ENCODE assay signal across 27 mouse cellular contexts in genomic region chr13:83760387-83761170, GRCm38 (mm10).
DNase-seq lines count a peak whose midpoint lies in the region; ATAC-seq lines count a peak whose summit lies in the region.
"Had no signal": no experiment of that assay in that cellular context is flagged by ENCODE, and none has a peak within 500 bp of the region (broad histone marks: within the 10 kb centered on the region; RNA-seq: fewer than 3 reads in every experiment).

No protein-coding gene starts in this region.

- no peak overlapping the region for H3K27ac ChIP-seq in hindbrain, embryonic 11.5 days (ENCODE audit: low read depth, low read length)
- no peak overlapping the region for H3K27ac ChIP-seq in hindbrain, embryonic 10.5 days
- H3K27ac ChIP-seq in midbrain, embryonic 15.5 days, result no peak overlapping the region
- no peak overlapping the region for H3K27ac ChIP-seq in midbrain, embryonic 10.5 days (replicated peaks)
- H3K27ac ChIP-seq in hindbrain, embryonic 14.5 days, result peak overlapping the region; percentile 43
- H3K27ac ChIP-seq in neural tube, embryonic 15.5 days (replicated peaks), result peak overlapping the region; percentile 19; the same call in 1 of the 2 replicates
- H3K27ac ChIP-seq: embryonic facial prominence, embryonic 13.5 days; forebrain, embryonic 13.5 days; kidney, postnatal 0 days; liver, embryonic 14.5 days; macrophage had no signal

- H3K9me3 ChIP-seq in hindbrain, embryonic 11.5 days (ENCODE audit: control insufficient read depth, low read length), result no peaks in the 10 kb centered on the region
- H3K9me3 ChIP-seq in hindbrain, embryonic 10.5 days, result no peaks in the 10 kb centered on the region
- H3K9me3 ChIP-seq in midbrain, embryonic 15.5 days, result no peaks in the 10 kb centered on the region
- H3K9me3 ChIP-seq in midbrain, embryonic 10.5 days (replicated peaks), result no peaks in the 10 kb centered on the region
- H3K9me3 ChIP-seq in hindbrain, embryonic 14.5 days (ENCODE audit: control insufficient read depth, low read length), result no peaks in the 10 kb centered on the region
- H3K9me3 ChIP-seq in neural tube, embryonic 15.5 days (replicated peaks), result no peaks in the 10 kb centered on the region
- H3K9me3 ChIP-seq: embryonic facial prominence, embryonic 13.5 days; forebrain, embryonic 13.5 days had no signal

- H3K27me3 ChIP-seq in hindbrain, embryonic 11.5 days (ENCODE audit: control insufficient read depth, insufficient read depth, low read length), result no peaks in the 10 kb centered on the region
- H3K27me3 ChIP-seq in hindbrain, embryonic 10.5 days (ENCODE audit: insufficient read depth, poor library complexity, severe bottlenecking), result no peaks in the 10 kb centered on the region
- H3K27me3 ChIP-seq in midbrain, embryonic 15.5 days (replicated peaks), result no peaks in the 10 kb centered on the region
- no peaks in the 10 kb centered on the region for H3K27me3 ChIP-seq in midbrain, embryonic 10.5 days (ENCODE audit: low read depth, poor library complexity, severe bottlenecking)
- no peaks in the 10 kb centered on the region for H3K27me3 ChIP-seq in hindbrain, embryonic 14.5 days (ENCODE audit: control insufficient read depth, insufficient read depth, low read length)
- no peaks in the 10 kb centered on the region for H3K27me3 ChIP-seq in neural tube, embryonic 15.5 days (replicated peaks)
- H3K27me3 ChIP-seq: embryonic facial prominence, embryonic 13.5 days; forebrain, embryonic 13.5 days had no signal

- no peak for DNase-seq in hindbrain, embryonic 11.5 days (ENCODE audit: low spot score)
- DNase-seq in hindbrain, embryonic 10.5 days (ENCODE audit: low spot score), result no peak
- DNase-seq in midbrain, embryonic 10.5 days (ENCODE audit: low spot score), result no peak
- DNase-seq in hindbrain, embryonic 14.5 days (ENCODE audit: low spot score), result no peak
- DNase-seq: adrenal gland, postnatal 10 days; cerebellum, adult 18-20 months; cerebellum, postnatal 10 days; gastrocnemius, postnatal 14 days; heart, postnatal 14 days; kidney, adult 8-10 months; liver; lung, adult 2 months; lung, postnatal 10 days; right cerebral cortex, adult 18-20 months; spleen, adult 18-20 months; thymus, adult 2 months; thymus, postnatal 36 days had no signal

- no peak overlapping the region for H3K9ac ChIP-seq in hindbrain, embryonic 11.5 days (ENCODE audit: low read depth, low read length)
- no peak overlapping the region for H3K9ac ChIP-seq in midbrain, embryonic 15.5 days
- no peak overlapping the region for H3K9ac ChIP-seq in hindbrain, embryonic 14.5 days
- H3K9ac ChIP-seq in neural tube, embryonic 15.5 days (replicated peaks), result no peak overlapping the region
- H3K9ac ChIP-seq: embryonic facial prominence, embryonic 13.5 days; forebrain, embryonic 13.5 days; liver, embryonic 14.5 days had no signal

- H3K36me3 ChIP-seq in hindbrain, embryonic 11.5 days (ENCODE audit: control insufficient read depth, insufficient read depth, low read length), result no peaks in the 10 kb centered on the region
- no peaks in the 10 kb centered on the region for H3K36me3 ChIP-seq in hindbrain, embryonic 10.5 days
- no peaks in the 10 kb centered on the region for H3K36me3 ChIP-seq in midbrain, embryonic 15.5 days (replicated peaks)
- H3K36me3 ChIP-seq in midbrain, embryonic 10.5 days, result no peaks in the 10 kb centered on the region
- no peaks in the 10 kb centered on the region for H3K36me3 ChIP-seq in hindbrain, embryonic 14.5 days (replicated peaks; ENCODE audit: control insufficient read depth, insufficient read depth)
- H3K36me3 ChIP-seq in neural tube, embryonic 15.5 days, result no peaks in the 10 kb centered on the region
- H3K36me3 ChIP-seq: embryonic facial prominence, embryonic 13.5 days had no signal

- 86% methylated on average over 14 of the region's 14 CpGs for WGBS in hindbrain, embryonic 11.5 days
- 90% methylated on average over 14 of the region's 14 CpGs for WGBS in hindbrain, embryonic 10.5 days
- 74% methylated on average over 14 of the region's 14 CpGs for WGBS in midbrain, embryonic 15.5 days
- 90% methylated on average over 14 of the region's 14 CpGs for WGBS in midbrain, embryonic 10.5 days
- 59% methylated on average over 14 of the region's 14 CpGs for WGBS in hindbrain, embryonic 14.5 days
- 53% methylated on average over 14 of the region's 14 CpGs for WGBS in neural tube, embryonic 15.5 days

- no peaks in the 10 kb centered on the region for H3K4me1 ChIP-seq in hindbrain, embryonic 11.5 days (replicated peaks; ENCODE audit: control insufficient read depth, insufficient read depth, low read length)
- H3K4me1 ChIP-seq in hindbrain, embryonic 10.5 days (replicated peaks), result no peaks in the 10 kb centered on the region
- H3K4me1 ChIP-seq in midbrain, embryonic 15.5 days, result no peaks in the 10 kb centered on the region
- no peaks in the 10 kb centered on the region for H3K4me1 ChIP-seq in midbrain, embryonic 10.5 days
- H3K4me1 ChIP-seq in hindbrain, embryonic 14.5 days (replicated peaks; ENCODE audit: control insufficient read depth, insufficient read depth, low read length), result no peaks in the 10 kb centered on the region
- H3K4me1 ChIP-seq in neural tube, embryonic 15.5 days, result peaks cover 7% of the 10 kb centered on the region; the same call in 1 of the 2 replicates
- H3K4me1 ChIP-seq: embryonic facial prominence, embryonic 13.5 days had no signal

- peak; percentile 31 for ATAC-seq in hindbrain, embryonic 11.5 days (ENCODE audit: low FRiP score)
- ATAC-seq in midbrain, embryonic 15.5 days (replicated peaks), result 0 out of 2 replicates have a peak, but pooled peaks have one; percentile 33
- ATAC-seq in hindbrain, embryonic 14.5 days (ENCODE audit: low FRiP score), result no peak
- ATAC-seq in neural tube, embryonic 15.5 days (ENCODE audit: low FRiP score), result peak; percentile 42; the same call in 1 of the 2 replicates
- no peak for ATAC-seq in megakaryocyte-erythroid progenitor cell, adult 5-6 weeks (replicated peaks; ENCODE audit: low FRiP score, low TSS enrichment, poor library complexity, severe bottlenecking)
- ATAC-seq: forebrain, embryonic 13.5 days; intestine, embryonic 16.5 days; Patski had no signal

- no peak overlapping the region for H3K4me2 ChIP-seq in hindbrain, embryonic 11.5 days (replicated peaks; ENCODE audit: low read depth, low read length)
- H3K4me2 ChIP-seq in midbrain, embryonic 15.5 days, result no peak overlapping the region
- H3K4me2 ChIP-seq in hindbrain, embryonic 14.5 days (replicated peaks), result no peak overlapping the region
- no peak overlapping the region for H3K4me2 ChIP-seq in neural tube, embryonic 15.5 days
- H3K4me2 ChIP-seq: embryonic facial prominence, embryonic 13.5 days; forebrain, embryonic 13.5 days had no signal

- H3K4me3 ChIP-seq in hindbrain, embryonic 11.5 days (ENCODE audit: low read depth, low read length), result no peak overlapping the region
- H3K4me3 ChIP-seq in hindbrain, embryonic 10.5 days, result no peak overlapping the region
- H3K4me3 ChIP-seq in midbrain, embryonic 15.5 days, result no peak overlapping the region
- H3K4me3 ChIP-seq in midbrain, embryonic 10.5 days, result no peak overlapping the region
- H3K4me3 ChIP-seq in hindbrain, embryonic 14.5 days (replicated peaks; ENCODE audit: low read length), result no peak overlapping the region
- H3K4me3 ChIP-seq in neural tube, embryonic 15.5 days (replicated peaks), result no peak overlapping the region
- H3K4me3 ChIP-seq: embryonic facial prominence, embryonic 13.5 days; forebrain, embryonic 13.5 days had no signal

Comparison
In these comparisons a context has a peak if more than half of its experiments do, and no peak if none do; other contexts are left out.
1. ATAC-seq: peak in hindbrain, embryonic 11.5 days (single experiment), midbrain, embryonic 15.5 days (single experiment) and neural tube, embryonic 15.5 days (single experiment); none in hindbrain, embryonic 14.5 days (single experiment) and megakaryocyte-erythroid progenitor cell, adult 5-6 weeks (single experiment).
2. H3K27ac ChIP-seq: peak in hindbrain, embryonic 14.5 days (single experiment) and neural tube, embryonic 15.5 days (single experiment); none in hindbrain, embryonic 11.5 days (single experiment), hindbrain, embryonic 10.5 days (single experiment), midbrain, embryonic 15.5 days (single experiment) and midbrain, embryonic 10.5 days (single experiment).